Mouse (Mus musculus) heart, postnatal 0 days (tissue): ENCODE data around the gene Ephb1.

Experiments
- CTCF ChIP-seq: IDR thresholded peaks from 2 replicates; pipeline ENCODE4 v1.5.1; 2016; ENCODE audit warnings: antibody characterized with exemption, control low read depth, low read depth
- EP300 ChIP-seq: IDR thresholded peaks from 2 replicates; pipeline ENCODE4 v1.6.1; 2016; ENCODE audit warnings: antibody characterized with exemption, low read depth

- TF ChIP-seq CTCF = no peak
- TF ChIP-seq EP300 = no peak
These were observed 39.1 kb downstream of the Ephb1 start for GRCm38 (mm10) chr9:102315436-102315835.
